Mouse (Mus musculus) liver, embryonic 11.5 days (tissue): ENCODE measurements around the gene Adgrg5. TPM values are rescaled to one million over a fixed set of nuclear protein-coding genes. Genes with fewer than 3 reads are reported as not detected.
A peak's percentile ranks its signal among the peaks of the same experiment; 100 is the strongest.

Experiments used
- ATAC-seq: fragments of 200-750 bp; cut with Nextera tagmentation; replicated peaks from 2 replicates; pipeline ENCODE4 v1.8.0; 2017; ENCODE audit warnings: moderate number of reproducible peaks, mild to moderate bottlenecking, moderate TSS enrichment, moderate library complexity; ENCODE audit not compliant: low FRiP score
- DNase-seq: peaks from one replicate; pipeline ENCODE4 v3.0.0-alpha.2; 2017; ENCODE audit warnings: low spot score
- H3K27ac ChIP-seq: fragments of 300-500 bp; sonication (generic); 2 replicates; pipeline ENCODE4 v1.5.1; 2014; ENCODE audit warnings: mild to moderate bottlenecking, low read depth, low read length, control low read depth
- H3K27me3 ChIP-seq: fragments of 300-500 bp; sonication (generic); replicated peaks from 2 replicates; pipeline ENCODE4 v1.6.1; 2014; ENCODE audit warnings: low read length, mixed read lengths; ENCODE audit not compliant: control insufficient read depth, insufficient read depth
- H3K36me3 ChIP-seq: fragments of 300-500 bp; sonication (generic); 2 replicates; pipeline ENCODE4 v1.6.1; 2014; ENCODE audit warnings: mild to moderate bottlenecking, low read length, moderate library complexity, mixed read lengths; ENCODE audit not compliant: control insufficient read depth, insufficient read depth
- H3K4me1 ChIP-seq: fragments of 300-500 bp; sonication (generic); replicated peaks from 2 replicates; pipeline ENCODE4 v1.6.1; 2014; ENCODE audit warnings: low read length, mixed read lengths; ENCODE audit not compliant: control insufficient read depth, insufficient read depth
- H3K4me2 ChIP-seq: fragments of 300-500 bp; sonication (generic); 2 replicates; pipeline ENCODE4 v1.6.1; 2014; ENCODE audit warnings: mild to moderate bottlenecking, control low read depth, moderate library complexity
- H3K4me3 ChIP-seq: fragments of 300-500 bp; sonication (generic); 2 replicates; pipeline ENCODE4 v1.5.1; 2014; ENCODE audit warnings: low read depth, low read length, control low read depth
- H3K9ac ChIP-seq: fragments of 300-500 bp; sonication (generic); 2 replicates; pipeline ENCODE4 v1.6.1; 2014; ENCODE audit warnings: low read depth, low read length, control low read depth
- H3K9me3 ChIP-seq: fragments of 300-500 bp; sonication (generic); 2 replicates; pipeline ENCODE4 v1.6.1; 2016; ENCODE audit warnings: low read length, inconsistent platforms, mixed read lengths; ENCODE audit not compliant: control insufficient read depth
- WGBS: fragments of 180-500 bp; shearing (Covaris S2); extraction: QIAGEN DNeasy Blood & Tissue Kit; methylation state at CpG from one replicate; pipeline ENCODE4 v1.1.7; 2014; 5-methylcytosine and 5-hydroxymethylcytosine counted together
- polyA plus RNA-seq: library from polyadenylated mRNA; unstranded; fragments of >200 nt; fragmentation: Nextera tagmentation; extraction: Ambion mirVana; gene quantifications from 2 replicates; pipeline ENCODE4 v1.2.1, GENCODE M21; 2014

Adgrg5 gene
- polyA plus RNA-seq, 1 experiment from 2014 or later, result 1.9 TPM

- peak overlapping the region; percentile 51 for H3K9ac ChIP-seq
- peak; percentile 95 for ATAC-seq
- no peak overlapping the region for H3K4me3 ChIP-seq
- H3K4me2 ChIP-seq, result peak overlapping the region; percentile 44
- H3K27ac ChIP-seq, result peak overlapping the region; percentile 97
- no peaks in the 10 kb centered on the region for H3K36me3 ChIP-seq
- no peaks in the 10 kb centered on the region for H3K27me3 ChIP-seq
- 10% methylated on average over 10 of the region's 10 CpGs for WGBS
- no peaks in the 10 kb centered on the region for H3K9me3 ChIP-seq
- DNase-seq, result peak; percentile 70
- peaks cover 37% of the 10 kb centered on the region for H3K4me1 ChIP-seq
Observed at GRCm38 (mm10) chr8:94964828-94965227, 41.3 kb downstream of the Adgrg5 start.

GRCm38 (mm10) chr8:94966578-94966977 is 43.1 kb downstream of the Adgrg5 start:
- H3K27ac ChIP-seq, result peak overlapping the region; percentile 97
- peak overlapping the region; percentile 23; the same call in 1 of the 2 replicates for H3K9ac ChIP-seq
- H3K4me1 ChIP-seq, result peaks cover 41% of the 10 kb centered on the region

GRCm38 (mm10) chr8:94967071-94967470 is 43.6 kb downstream of the Adgrg5 start:
- Histone ChIP-seq H3K27me3 (no peaks in the 10 kb centered on the region), H3K36me3 (no peaks in the 10 kb centered on the region), H3K9ac (peak overlapping the region; percentile 23; the same call in 1 of the 2 replicates), H3K4me2 (no peak overlapping the region), H3K27ac (peak overlapping the region; percentile 61), H3K4me3 (no peak overlapping the region), H3K9me3 (no peaks in the 10 kb centered on the region), H3K4me1 (peaks cover 41% of the 10 kb centered on the region)
- 39% methylated on average over 4 of the region's 4 CpGs for WGBS
- no peak for ATAC-seq
- no peak for DNase-seq

More at GRCm38 (mm10) chr8:94966578-94966977, 43.1 kb downstream of the Adgrg5 start:
- no peak overlapping the region for H3K4me2 ChIP-seq
- H3K9me3 ChIP-seq, result no peaks in the 10 kb centered on the region
- DNase-seq (no peak), ATAC-seq (0 out of 2 replicates have a peak, but pooled peaks have one; percentile 13)
- 13% methylated on average over 7 of the region's 7 CpGs for WGBS
- no peaks in the 10 kb centered on the region for H3K36me3 ChIP-seq
- no peaks in the 10 kb centered on the region for H3K27me3 ChIP-seq
- H3K4me3 ChIP-seq, result no peak overlapping the region

- Histone ChIP-seq H3K4me3 (no peak overlapping the region), H3K36me3 (no peaks in the 10 kb centered on the region), H3K27me3 (no peaks in the 10 kb centered on the region), H3K27ac (peak overlapping the region; percentile 61), H3K9me3 (no peaks in the 10 kb centered on the region), H3K9ac (no peak overlapping the region), H3K4me2 (no peak overlapping the region), H3K4me1 (peaks cover 36% of the 10 kb centered on the region)
- DNase-seq (no peak), ATAC-seq (0 out of 2 replicates have a peak, but pooled peaks have one; percentile 13)
- 55% methylated on average over 3 of the region's 3 CpGs for WGBS
Observed at GRCm38 (mm10) chr8:94967554-94967953, 44.1 kb downstream of the Adgrg5 start.

DNA sequence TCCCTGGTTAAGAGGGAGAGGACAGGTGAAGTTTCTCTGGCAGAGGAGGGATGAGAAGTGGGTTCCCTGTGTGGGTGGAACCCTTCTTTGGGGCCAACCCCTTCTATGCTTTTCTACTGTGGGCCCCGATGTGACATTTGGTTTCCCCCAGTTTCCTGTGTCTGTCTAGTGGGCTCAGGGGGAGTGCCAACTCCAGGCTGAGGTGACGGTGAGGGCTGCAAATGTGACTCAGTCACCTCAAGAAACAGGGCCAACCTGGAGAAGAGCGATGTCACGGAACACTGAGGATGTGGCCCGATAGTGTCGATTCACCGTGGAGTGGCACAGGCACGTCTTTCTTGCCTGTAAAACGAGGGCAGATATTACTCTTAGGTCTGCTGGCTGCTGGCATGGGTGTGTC is 49.8 kb downstream of the Adgrg5 start:
- H3K4me1 ChIP-seq, result peaks cover 45% of the 10 kb centered on the region
- no peak overlapping the region for H3K9ac ChIP-seq
- H3K27ac ChIP-seq, result no peak overlapping the region
- DNase-seq (no peak), ATAC-seq (no peak)
- H3K4me2 ChIP-seq, result no peak overlapping the region
- no peaks in the 10 kb centered on the region for H3K9me3 ChIP-seq
- H3K36me3 ChIP-seq, result no peaks in the 10 kb centered on the region
- no peak overlapping the region for H3K4me3 ChIP-seq
- WGBS, result 70% methylated on average over 9 of the region's 9 CpGs
- peaks cover 3% of the 10 kb centered on the region; the same call in 1 of the 2 replicates for H3K27me3 ChIP-seq

DNA sequence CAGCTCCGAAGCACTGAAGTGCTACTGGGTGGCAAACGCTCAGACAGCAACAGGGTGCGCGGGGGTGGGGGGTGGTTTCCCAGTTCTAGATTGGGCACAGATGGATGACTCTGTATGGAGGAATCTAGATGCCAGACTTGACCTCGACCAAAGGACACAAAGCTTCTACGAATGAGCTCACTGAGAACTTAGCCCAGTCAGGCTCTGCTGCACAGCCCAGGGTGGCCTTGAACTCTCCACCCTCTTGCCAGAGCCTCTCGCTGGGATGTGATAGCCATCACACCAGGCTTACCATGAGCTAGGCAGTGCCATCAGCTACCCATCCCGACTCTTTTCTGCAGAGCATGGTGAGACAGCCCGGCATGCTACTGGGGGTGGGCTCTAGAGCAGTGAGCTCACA is 50.3 kb downstream of the Adgrg5 start:
- ATAC-seq (no peak), DNase-seq (no peak)
- Histone ChIP-seq H3K9ac (no peak overlapping the region), H3K27me3 (peaks cover 3% of the 10 kb centered on the region; the same call in 1 of the 2 replicates), H3K4me3 (no peak overlapping the region), H3K4me1 (peaks cover 51% of the 10 kb centered on the region), H3K36me3 (no peaks in the 10 kb centered on the region), H3K9me3 (no peaks in the 10 kb centered on the region), H3K27ac (no peak overlapping the region), H3K4me2 (no peak overlapping the region)
- WGBS, result 82% methylated on average over 9 of the region's 9 CpGs

GRCm38 (mm10) chr8:94974467-94975165 is 51.1 kb downstream of the Adgrg5 start, which contains the start of gene Adgrg1:
TSS of gene Adgrg1 (plus strand) at chr8:94974751.
- H3K27ac ChIP-seq, result peak within 1 kb of the TSS; percentile 2; the same call in 1 of the 2 replicates
- H3K4me2 ChIP-seq, result peak within 1 kb of the TSS; percentile 26; the same call in 1 of the 2 replicates
- no peaks in the 10 kb centered on the region for H3K9me3 ChIP-seq
- H3K27me3 ChIP-seq, result peaks cover 3% of the 10 kb centered on the region; the same call in 1 of the 2 replicates
- peaks cover 52% of the 10 kb centered on the region for H3K4me1 ChIP-seq
- WGBS, result 47% methylated on average over 7 of the region's 7 CpGs
- no peak within 1 kb of the TSS for H3K4me3 ChIP-seq
- H3K36me3 ChIP-seq, result no peaks in the 10 kb centered on the region
- DNase-seq (no peak), ATAC-seq (peak; percentile 37)
- H3K9ac ChIP-seq, result no peak within 1 kb of the TSS

DNA sequence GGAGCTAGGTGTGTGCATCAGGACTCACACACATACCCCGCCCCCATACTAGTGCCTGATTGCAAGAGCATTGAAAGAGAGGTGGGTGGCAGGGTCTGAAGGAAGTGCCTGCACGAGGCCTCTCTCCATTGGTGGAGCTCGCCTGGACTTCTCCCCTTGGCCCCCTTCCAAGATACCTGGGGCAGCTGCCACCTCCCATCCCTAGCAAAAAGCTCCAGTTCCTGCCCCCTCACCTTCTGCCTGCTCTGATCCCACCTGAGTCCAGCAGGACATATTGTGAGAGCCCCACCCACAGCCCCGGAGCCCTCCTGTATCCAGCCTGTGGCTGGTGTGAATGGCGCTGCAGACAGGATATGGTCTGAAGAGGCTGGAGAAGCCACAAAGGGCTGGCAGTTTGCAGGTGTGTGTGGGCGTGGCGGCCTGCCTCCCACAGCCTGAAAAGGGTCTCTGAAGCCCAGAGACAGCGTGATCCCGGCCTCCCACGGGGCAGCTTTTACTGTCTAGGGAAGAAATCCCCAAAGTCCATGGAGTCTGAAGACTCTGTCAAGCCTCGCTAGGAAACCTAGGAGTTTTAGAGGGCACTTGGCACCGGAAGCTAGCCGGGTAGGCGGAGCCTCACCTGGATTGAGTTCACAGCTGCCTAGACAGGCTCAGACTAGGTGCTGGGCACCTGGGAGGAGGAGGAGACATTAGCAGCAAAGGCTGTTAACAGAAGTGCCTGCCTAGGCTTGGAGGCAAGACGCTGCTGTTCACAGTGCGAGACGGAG is 53.3 kb downstream of the Adgrg5 start:
- 23% methylated on average over 17 of the region's 17 CpGs for WGBS
- Histone ChIP-seq H3K9ac (peak overlapping the region; percentile 48), H3K9me3 (no peaks in the 10 kb centered on the region), H3K4me2 (peak overlapping the region; percentile 55), H3K4me3 (peak overlapping the region; percentile 40), H3K27me3 (peaks cover 3% of the 10 kb centered on the region; the same call in 1 of the 2 replicates), H3K36me3 (no peaks in the 10 kb centered on the region), H3K4me1 (peaks cover 57% of the 10 kb centered on the region), H3K27ac (no peak overlapping the region)
- no peak for DNase-seq
- ATAC-seq, result no peak
